Mouse (Mus musculus): ENCODE results near the gene Sf3a2. TPM values are rescaled to one million over a fixed set of nuclear protein-coding genes. Genes with fewer than 3 reads are reported as not detected.

The Sf3a2 gene
- polyA plus RNA-seq, 1 experiment from 2014 or later: 102 TPM

DNA sequence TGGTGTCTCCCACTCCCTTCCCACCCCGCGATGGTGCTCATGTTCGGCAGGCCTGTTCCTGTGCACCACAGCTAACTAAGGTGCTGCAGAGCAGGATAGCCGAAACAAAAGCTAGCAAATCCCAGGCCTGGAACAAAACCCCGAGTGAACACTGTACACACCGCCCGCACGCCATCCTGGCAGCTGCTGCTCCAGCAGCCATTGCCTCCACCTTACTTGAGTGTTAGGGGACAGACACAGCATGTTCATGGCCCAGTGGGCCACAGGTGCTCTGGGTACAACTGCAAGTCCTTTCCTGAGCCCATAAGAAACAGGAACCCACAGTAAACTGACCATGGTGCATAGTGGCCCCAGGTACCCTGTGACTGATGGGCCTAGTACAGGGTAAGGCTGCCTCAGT lies 3.2 kb upstream of the Sf3a2 start:
- Histone ChIP-seq H3K4me3 (ENCODE audit: low read length) (no peak overlapping the region), H3K9ac (ENCODE audit: low read depth, low read length) (no peak overlapping the region), H3K27ac (ENCODE audit: low read depth, low read length) (no peak overlapping the region), H3K36me3 (ENCODE audit: control insufficient read depth, insufficient read depth, low read length) (peaks cover 67% of the 10 kb centered on the region), H3K9me3 (ENCODE audit: control insufficient read depth, low read length) (no peaks in the 10 kb centered on the region), H3K4me1 (ENCODE audit: control insufficient read depth, insufficient read depth, low read length) (peaks cover 8% of the 10 kb centered on the region), H3K4me2 (replicated peaks; ENCODE audit: low read depth, low read length) (no peak overlapping the region), H3K27me3 (ENCODE audit: control insufficient read depth, insufficient read depth, low read length) (no peaks in the 10 kb centered on the region)
- WGBS: 90% methylated on average over 8 of the region's 8 CpGs
- no peak for ATAC-seq (ENCODE audit: low FRiP score, low TSS enrichment)

DNA sequence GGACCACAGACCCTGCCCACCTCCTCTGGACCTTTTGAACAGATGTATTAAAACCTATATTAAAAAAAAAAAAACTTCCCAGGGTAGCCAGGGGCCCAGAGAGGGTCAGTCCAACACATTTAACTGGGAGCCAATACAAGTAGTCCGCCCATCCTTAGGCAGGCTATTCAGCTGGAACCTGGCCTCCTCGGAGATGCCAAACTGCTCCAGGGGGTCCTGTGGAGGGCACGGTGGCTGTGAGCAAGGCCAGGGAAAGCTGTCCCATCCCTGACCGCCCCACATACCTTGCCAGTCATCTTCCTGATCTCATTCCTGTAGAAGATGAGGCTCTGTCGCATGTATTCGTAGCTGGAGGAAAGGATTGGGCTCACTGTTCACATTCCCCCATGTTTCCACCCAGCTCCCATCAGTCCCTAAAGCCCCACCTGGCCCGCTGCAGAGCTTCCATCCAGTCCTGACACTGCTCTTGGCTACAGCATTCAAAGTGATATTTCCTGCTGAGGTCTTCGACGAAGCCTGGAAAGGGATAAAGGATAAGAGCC lies 1.6 kb upstream of the Sf3a2 start:
- 83% methylated on average over 9 of the region's 9 CpGs for WGBS
- H3K4me1 ChIP-seq (ENCODE audit: control insufficient read depth, insufficient read depth, low read length): peaks cover 12% of the 10 kb centered on the region
- no peaks in the 10 kb centered on the region for H3K27me3 ChIP-seq (ENCODE audit: control insufficient read depth, insufficient read depth, low read length)
- no peak overlapping the region for H3K27ac ChIP-seq (ENCODE audit: low read depth, low read length)
- no peaks in the 10 kb centered on the region for H3K9me3 ChIP-seq (ENCODE audit: control insufficient read depth, low read length)
- H3K4me3 ChIP-seq (ENCODE audit: low read length): peak overlapping the region; percentile 94; the same call in 1 of the 2 replicates
- H3K4me2 ChIP-seq (replicated peaks; ENCODE audit: low read depth, low read length): peak overlapping the region; percentile 94
- H3K36me3 ChIP-seq (ENCODE audit: control insufficient read depth, insufficient read depth, low read length): peaks cover 57% of the 10 kb centered on the region
- no peak for ATAC-seq (ENCODE audit: low FRiP score, low TSS enrichment)
- no peak overlapping the region; the same call in 1 of the 2 replicates for H3K9ac ChIP-seq (ENCODE audit: low read depth, low read length)

- 2% methylated on average over 59 of the region's 59 CpGs for WGBS
Measured at GRCm38 (mm10) chr10:80797186-80798149, 530 bp upstream of the Sf3a2 start.

GRCm38 (mm10) chr10:80799070-80799566 lies 1.1 kb downstream of the Sf3a2 start:
- H3K27ac ChIP-seq (ENCODE audit: low read depth, low read length): peak overlapping the region; percentile 96
- no peaks in the 10 kb centered on the region for H3K9me3 ChIP-seq (ENCODE audit: control insufficient read depth, low read length)
- H3K27me3 ChIP-seq (ENCODE audit: control insufficient read depth, insufficient read depth, low read length): no peaks in the 10 kb centered on the region
- H3K9ac ChIP-seq (ENCODE audit: low read depth, low read length): peak overlapping the region; percentile 97
- WGBS: 3% methylated on average over 18 of the region's 18 CpGs
- H3K4me3 ChIP-seq (ENCODE audit: low read length): peak overlapping the region; percentile 94
- H3K36me3 ChIP-seq (ENCODE audit: control insufficient read depth, insufficient read depth, low read length): peaks cover 57% of the 10 kb centered on the region
- ATAC-seq (ENCODE audit: low FRiP score, low TSS enrichment): no peak
- peaks cover 12% of the 10 kb centered on the region for H3K4me1 ChIP-seq (ENCODE audit: control insufficient read depth, insufficient read depth, low read length)
- H3K4me2 ChIP-seq (replicated peaks; ENCODE audit: low read depth, low read length): peak overlapping the region; percentile 94

More at GRCm38 (mm10) chr10:80797186-80798149, 530 bp upstream of the Sf3a2 start:
- Histone ChIP-seq H3K36me3 (ENCODE audit: control insufficient read depth, insufficient read depth, low read length) (peaks cover 57% of the 10 kb centered on the region), H3K9ac (ENCODE audit: low read depth, low read length) (peak overlapping the region; percentile 97), H3K4me3 (ENCODE audit: low read length) (peak overlapping the region; percentile 94), H3K27me3 (ENCODE audit: control insufficient read depth, insufficient read depth, low read length) (no peaks in the 10 kb centered on the region), H3K4me2 (replicated peaks; ENCODE audit: low read depth, low read length) (peak overlapping the region; percentile 94), H3K4me1 (ENCODE audit: control insufficient read depth, insufficient read depth, low read length) (peaks cover 12% of the 10 kb centered on the region), H3K9me3 (ENCODE audit: control insufficient read depth, low read length) (no peaks in the 10 kb centered on the region), H3K27ac (ENCODE audit: low read depth, low read length) (peak overlapping the region; percentile 96)
- peak; percentile 73 for ATAC-seq (ENCODE audit: low FRiP score, low TSS enrichment)

- no peak for ATAC-seq (ENCODE audit: low FRiP score, low TSS enrichment)
- WGBS: 94% methylated on average over 10 of the region's 10 CpGs
- Histone ChIP-seq H3K4me1 (ENCODE audit: control insufficient read depth, insufficient read depth, low read length) (peaks cover 16% of the 10 kb centered on the region), H3K4me3 (ENCODE audit: low read length) (no peak overlapping the region), H3K9ac (ENCODE audit: low read depth, low read length) (no peak overlapping the region), H3K36me3 (ENCODE audit: control insufficient read depth, insufficient read depth, low read length) (peaks cover 40% of the 10 kb centered on the region), H3K27ac (ENCODE audit: low read depth, low read length) (no peak overlapping the region), H3K9me3 (ENCODE audit: control insufficient read depth, low read length) (no peaks in the 10 kb centered on the region), H3K27me3 (ENCODE audit: control insufficient read depth, insufficient read depth, low read length) (peaks cover 7% of the 10 kb centered on the region), H3K4me2 (replicated peaks; ENCODE audit: low read depth, low read length) (no peak overlapping the region)
Measured at GRCm38 (mm10) chr10:80802204-80802912, 4.4 kb downstream of the Sf3a2 start.

GRCm38 (mm10) chr10:80802996-80803395 lies 5.0 kb downstream of the Sf3a2 start:
- WGBS: 86% methylated on average over 3 of the region's 3 CpGs
- Histone ChIP-seq H3K36me3 (ENCODE audit: control insufficient read depth, insufficient read depth, low read length) (peaks cover 40% of the 10 kb centered on the region), H3K27me3 (ENCODE audit: control insufficient read depth, insufficient read depth, low read length) (peaks cover 7% of the 10 kb centered on the region), H3K4me3 (ENCODE audit: low read length) (no peak overlapping the region), H3K9me3 (ENCODE audit: control insufficient read depth, low read length) (no peaks in the 10 kb centered on the region), H3K27ac (ENCODE audit: low read depth, low read length) (no peak overlapping the region), H3K9ac (ENCODE audit: low read depth, low read length) (no peak overlapping the region), H3K4me2 (replicated peaks; ENCODE audit: low read depth, low read length) (no peak overlapping the region), H3K4me1 (ENCODE audit: control insufficient read depth, insufficient read depth, low read length) (peaks cover 22% of the 10 kb centered on the region)
- no peak for ATAC-seq (ENCODE audit: low FRiP score, low TSS enrichment)

GRCm38 (mm10) chr10:80804340-80804739 lies 6.3 kb downstream of the Sf3a2 start:
- Histone ChIP-seq H3K27ac (ENCODE audit: low read depth, low read length) (no peak overlapping the region), H3K4me2 (replicated peaks; ENCODE audit: low read depth, low read length) (no peak overlapping the region), H3K9ac (ENCODE audit: low read depth, low read length) (no peak overlapping the region), H3K4me3 (ENCODE audit: low read length) (no peak overlapping the region), H3K36me3 (ENCODE audit: control insufficient read depth, insufficient read depth, low read length) (peaks cover 40% of the 10 kb centered on the region), H3K4me1 (ENCODE audit: control insufficient read depth, insufficient read depth, low read length) (peaks cover 35% of the 10 kb centered on the region), H3K9me3 (ENCODE audit: control insufficient read depth, low read length) (no peaks in the 10 kb centered on the region), H3K27me3 (ENCODE audit: control insufficient read depth, insufficient read depth, low read length) (peaks cover 9% of the 10 kb centered on the region)
- 97% methylated on average over 2 of the region's 2 CpGs for WGBS
- ATAC-seq (ENCODE audit: low FRiP score, low TSS enrichment): no peak

- no peak for ATAC-seq (ENCODE audit: low FRiP score, low TSS enrichment)
- no peak within 1 kb of the TSS for H3K4me2 ChIP-seq (replicated peaks; ENCODE audit: low read depth, low read length)
- H3K9ac ChIP-seq (ENCODE audit: low read depth, low read length): no peak within 1 kb of the TSS
- peaks cover 35% of the 10 kb centered on the region for H3K4me1 ChIP-seq (ENCODE audit: control insufficient read depth, insufficient read depth, low read length)
- H3K9me3 ChIP-seq (ENCODE audit: control insufficient read depth, low read length): no peaks in the 10 kb centered on the region
- peaks cover 40% of the 10 kb centered on the region for H3K36me3 ChIP-seq (ENCODE audit: control insufficient read depth, insufficient read depth, low read length)
- H3K27me3 ChIP-seq (ENCODE audit: control insufficient read depth, insufficient read depth, low read length): peaks cover 12% of the 10 kb centered on the region
- WGBS: 72% methylated on average over 6 of the region's 6 CpGs
- no peak within 1 kb of the TSS for H3K27ac ChIP-seq (ENCODE audit: low read depth, low read length)
- no peak within 1 kb of the TSS for H3K4me3 ChIP-seq (ENCODE audit: low read length)
Measured at GRCm38 (mm10) chr10:80804916-80805315, 6.9 kb downstream of the Sf3a2 start, which contains the start of gene Amh. TSS of gene Amh (plus strand) at chr10:80805243.
